Mouse (Mus musculus) adrenal gland, adult 10 weeks (tissue): ENCODE measurements around the gene Anxa9. TPM values are rescaled to one million over a fixed set of nuclear protein-coding genes. Genes with fewer than 3 reads are reported as not detected.

ENCODE experiments used
- polyA plus RNA-seq: library from polyadenylated mRNA; stranded (reverse); fragments of 350-450 nt; fragmentation: Illumina TruSeq; extraction: RNeasy Lipid Tissue Mini Kit (QIAGEN cat#74804); gene quantifications from one replicate; pipeline ENCODE4 v1.2.3, GENCODE M21; 2014; ENCODE audit warnings: low read depth, low replicate concordance

Gene Anxa9
- 1.2 TPM for polyA plus RNA-seq

GRCm38 (mm10) chr3:95307100-95307499 lies at the start of gene Anxa9:
Gene Anxa9 (minus strand): TSS chr3:95307176.

GRCm38 (mm10) chr3:95314486-95315093 lies 7.6 kb upstream of the Anxa9 start, which contains the start of gene Cers2:
Gene Cers2 (plus strand): TSS chr3:95314791.

GRCm38 (mm10) chr3:95281216-95282126 lies 25.5 kb downstream of the Anxa9 start, which contains the start of the genes Mindy1 and Prune1:
Gene Mindy1 (plus strand): TSS chr3:95281345.
Gene Prune1 (minus strand): TSS chr3:95282076.

GRCm38 (mm10) chr3:95250783-95251424 lies 56.1 kb downstream of the Anxa9 start, which contains the start of gene Bnipl:
Gene Bnipl (minus strand): TSS chr3:95251193.

Other genes with a start within 250 kb of the Anxa9 start
- 30.4 TPM for gene Pip5k1a, start 200.2 kb downstream of the Anxa9 start, polyA plus RNA-seq
- 10.4 TPM for gene Vps72, start 196.2 kb downstream of the Anxa9 start, polyA plus RNA-seq
- 5.0 TPM for gene Tmod4, start 182.7 kb downstream of the Anxa9 start, polyA plus RNA-seq
- gene Scnm1, start 173.2 kb downstream of the Anxa9 start, polyA plus RNA-seq: 16.7 TPM
- gene Lysmd1, start 173.1 kb downstream of the Anxa9 start, polyA plus RNA-seq: 2.9 TPM
- gene Tnfaip8l2, start 164.8 kb downstream of the Anxa9 start, polyA plus RNA-seq: not detected
- not detected for gene Sema6c, start 146.7 kb downstream of the Anxa9 start, polyA plus RNA-seq
- 28.5 TPM for gene Gabpb2, start 89.3 kb downstream of the Anxa9 start, polyA plus RNA-seq
- 32.4 TPM for gene Cdc42se1, start 78.4 kb downstream of the Anxa9 start, polyA plus RNA-seq
- gene Mllt11, start 75.0 kb downstream of the Anxa9 start, polyA plus RNA-seq: 29.9 TPM
- not detected for gene Gm128, start 65.6 kb downstream of the Anxa9 start, polyA plus RNA-seq
- gene Bnipl, start 56.0 kb downstream of the Anxa9 start, polyA plus RNA-seq: not detected
- gene Mindy1, start 25.8 kb downstream of the Anxa9 start, polyA plus RNA-seq: 221 TPM
- gene Prune1, start 25.1 kb downstream of the Anxa9 start, polyA plus RNA-seq: 13.7 TPM
- 221 TPM for gene Cers2, start 7.6 kb upstream of the Anxa9 start, polyA plus RNA-seq
- 15.8 TPM for gene Setdb1, start 50.0 kb upstream of the Anxa9 start, polyA plus RNA-seq
- gene 4930558C23Rik, start 95.7 kb upstream of the Anxa9 start, polyA plus RNA-seq: not detected
- gene Arnt, start 127.2 kb upstream of the Anxa9 start, polyA plus RNA-seq: 62.5 TPM
- gene Ctsk, start 192.1 kb upstream of the Anxa9 start, polyA plus RNA-seq: 2.9 TPM
- 147 TPM for gene Ctss, start 219.6 kb upstream of the Anxa9 start, polyA plus RNA-seq